In genomic region chr19:56984229-56984628, GRCm38 (mm10) we compare ENCODE assay signal across 14 mouse cellular contexts. TPM values are rescaled to one million over a fixed set of nuclear protein-coding genes. Genes with fewer than 3 reads are reported as not detected.
DNase-seq lines count a peak whose midpoint lies in the region; ATAC-seq and TF ChIP-seq lines count a peak whose summit lies in the region.
"Had no signal": no experiment of that assay in that cellular context is flagged by ENCODE, and none has a peak within 500 bp of the region (broad histone marks: within the 10 kb centered on the region; RNA-seq: fewer than 3 reads in every experiment).

No protein-coding gene starts in this region.

- H3K4me3 ChIP-seq in intestine, embryonic 14.5 days (ENCODE audit: low read depth, low read length): no peak overlapping the region
- H3K4me3 ChIP-seq in intestine, postnatal 0 days (ENCODE audit: low read depth, low read length): no peak overlapping the region
- no peak overlapping the region for H3K4me3 ChIP-seq in limb, embryonic 15.5 days
- H3K4me3 ChIP-seq in liver, embryonic 11.5 days (ENCODE audit: low read depth, low read length): no peak overlapping the region
- H3K4me3 ChIP-seq: forebrain, embryonic 15.5 days had no signal

- no peak for DNase-seq in intestine, embryonic 14.5 days (ENCODE audit: low spot score)
- peak; percentile 52 for DNase-seq in brain, adult 2 months (ENCODE audit: low read depth, low spot score)
- peak; percentile 58 for DNase-seq in gastrocnemius, postnatal 25 days
- DNase-seq in ovary, postnatal 10 days (ENCODE audit: low spot score): no peak
- DNase-seq in spleen, postnatal 14 days (ENCODE audit: low spot score in 2 of 2): no peak
- no peak for DNase-seq in liver, embryonic 11.5 days (ENCODE audit: low spot score)
- DNase-seq: adrenal gland, postnatal 14 days; cerebellum, adult 11 months; spleen, adult 18-20 months; thymus, postnatal 25 days had no signal

- H3K9me3 ChIP-seq in intestine, embryonic 14.5 days (ENCODE audit: control insufficient read depth, low read length): no peaks in the 10 kb centered on the region
- H3K9me3 ChIP-seq in intestine, postnatal 0 days (ENCODE audit: control insufficient read depth): no peaks in the 10 kb centered on the region
- no peaks in the 10 kb centered on the region for H3K9me3 ChIP-seq in limb, embryonic 15.5 days
- no peaks in the 10 kb centered on the region for H3K9me3 ChIP-seq in liver, embryonic 11.5 days (ENCODE audit: control insufficient read depth, low read length)
- H3K9me3 ChIP-seq: forebrain, embryonic 15.5 days had no signal

- H3K27ac ChIP-seq in intestine, embryonic 14.5 days (ENCODE audit: low read depth): peak overlapping the region; percentile 74
- no peak overlapping the region for H3K27ac ChIP-seq in intestine, postnatal 0 days (ENCODE audit: low read depth, low read length)
- peak overlapping the region; percentile 74 for H3K27ac ChIP-seq in limb, embryonic 15.5 days
- no peak overlapping the region for H3K27ac ChIP-seq in liver, embryonic 11.5 days (ENCODE audit: low read depth, low read length)
- H3K27ac ChIP-seq: forebrain, embryonic 15.5 days had no signal

- peaks cover 39% of the 10 kb centered on the region for H3K4me1 ChIP-seq in intestine, embryonic 14.5 days (replicated peaks; ENCODE audit: control insufficient read depth, insufficient read depth, low read length)
- H3K4me1 ChIP-seq in intestine, postnatal 0 days (replicated peaks; ENCODE audit: control insufficient read depth, insufficient read depth, low read length): no peaks in the 10 kb centered on the region; the same call in 1 of the 2 replicates
- peaks cover 29% of the 10 kb centered on the region for H3K4me1 ChIP-seq in limb, embryonic 15.5 days
- H3K4me1 ChIP-seq in liver, embryonic 11.5 days (replicated peaks; ENCODE audit: control insufficient read depth, insufficient read depth, low read length): peaks cover 6% of the 10 kb centered on the region
- H3K4me1 ChIP-seq: forebrain, embryonic 15.5 days had no signal

- TF ChIP-seq CTCF in intestine, postnatal 0 days (IDR thresholded peaks at IDR 0.05; ENCODE audit: low read depth): no peak

- WGBS in intestine, embryonic 14.5 days: 51% methylated on average over 4 of the region's 4 CpGs
- 29% methylated on average over 4 of the region's 4 CpGs for WGBS in intestine, postnatal 0 days
- 39% methylated on average over 4 of the region's 4 CpGs for WGBS in limb, embryonic 15.5 days
- 62% methylated on average over 4 of the region's 4 CpGs for WGBS in liver, embryonic 11.5 days

- H3K4me2 ChIP-seq in intestine, embryonic 14.5 days (ENCODE audit: low read length): no peak overlapping the region
- no peak overlapping the region for H3K4me2 ChIP-seq in intestine, postnatal 0 days (replicated peaks; ENCODE audit: low read depth)
- no peak overlapping the region for H3K4me2 ChIP-seq in limb, embryonic 15.5 days
- no peak overlapping the region for H3K4me2 ChIP-seq in liver, embryonic 11.5 days
- H3K4me2 ChIP-seq: forebrain, embryonic 15.5 days had no signal

- H3K36me3 ChIP-seq in intestine, embryonic 14.5 days (ENCODE audit: control insufficient read depth, insufficient read depth, low read length): no peaks in the 10 kb centered on the region
- H3K36me3 ChIP-seq in intestine, postnatal 0 days (ENCODE audit: control insufficient read depth, insufficient read depth): no peaks in the 10 kb centered on the region; the same call in 1 of the 2 replicates
- H3K36me3 ChIP-seq in limb, embryonic 15.5 days: no peaks in the 10 kb centered on the region
- H3K36me3 ChIP-seq in liver, embryonic 11.5 days (ENCODE audit: control insufficient read depth, insufficient read depth, low read length): no peaks in the 10 kb centered on the region
- H3K36me3 ChIP-seq: forebrain, embryonic 15.5 days had no signal

- no peaks in the 10 kb centered on the region for H3K27me3 ChIP-seq in intestine, embryonic 14.5 days (replicated peaks; ENCODE audit: control insufficient read depth, insufficient read depth, low read length)
- H3K27me3 ChIP-seq in intestine, postnatal 0 days (replicated peaks; ENCODE audit: control insufficient read depth, insufficient read depth, low read length): no peaks in the 10 kb centered on the region
- no peaks in the 10 kb centered on the region for H3K27me3 ChIP-seq in limb, embryonic 15.5 days
- no peaks in the 10 kb centered on the region for H3K27me3 ChIP-seq in liver, embryonic 11.5 days (replicated peaks; ENCODE audit: control insufficient read depth, insufficient read depth, low read length)
- H3K27me3 ChIP-seq: forebrain, embryonic 15.5 days had no signal

- no peak overlapping the region for H3K9ac ChIP-seq in intestine, embryonic 14.5 days (ENCODE audit: low read length)
- no peak overlapping the region for H3K9ac ChIP-seq in intestine, postnatal 0 days (ENCODE audit: low read depth, low read length)
- H3K9ac ChIP-seq in limb, embryonic 15.5 days: no peak overlapping the region
- H3K9ac ChIP-seq in liver, embryonic 11.5 days (ENCODE audit: low read depth, low read length): no peak overlapping the region
- H3K9ac ChIP-seq: forebrain, embryonic 15.5 days had no signal

- no peak for ATAC-seq in intestine, embryonic 14.5 days (replicated peaks; ENCODE audit: low FRiP score, low TSS enrichment, low read depth)
- ATAC-seq in intestine, postnatal 0 days: no peak
- peak; percentile 55; the same call in 1 of the 2 replicates for ATAC-seq in limb, embryonic 15.5 days (ENCODE audit: insufficient number of reproducible peaks, low FRiP score, low TSS enrichment, low read depth)
- ATAC-seq in liver, embryonic 11.5 days (replicated peaks; ENCODE audit: low FRiP score): no peak
- ATAC-seq: CD4-positive, CD25-positive, alpha-beta regulatory T cell, adult 4 months; forebrain, embryonic 15.5 days had no signal

RNA-seq across cellular contexts. Expression of gene Afap1l2, which starts 23.8 kb away (rescaled TPM):
- polyA plus RNA-seq in intestine, embryonic 14.5 days (2014; fragmentation: Nextera tagmentation; extraction: Ambion mirVana): 21.0 and 24.1 TPM in 2 replicates
- 7.1 TPM in 2 replicates for polyA plus RNA-seq in intestine, postnatal 0 days (2015; fragmentation: Nextera tagmentation; extraction: Ambion mirVana)
- total RNA-seq in gastrocnemius, postnatal 25 days (2021): 1 to 10 TPM; 2.3 to 3.8 TPM
- polyA plus RNA-seq in limb, embryonic 15.5 days (2015; fragmentation: Nextera tagmentation; extraction: Ambion mirVana): 12.0 and 12.9 TPM in 2 replicates
- 1.2 and 1.5 TPM in 2 replicates for polyA plus RNA-seq in liver, embryonic 11.5 days (2014; fragmentation: Nextera tagmentation; extraction: Ambion mirVana)
- polyA plus RNA-seq: CD4-positive, CD25-positive, alpha-beta regulatory T cell, adult 4 months had no signal

Comparison
In these comparisons a context has a peak if more than half of its experiments do, and no peak if none do; other contexts are left out.
1. H3K27ac ChIP-seq: peak in intestine, embryonic 14.5 days (single experiment) and limb, embryonic 15.5 days (single experiment); none in intestine, postnatal 0 days (single experiment) and liver, embryonic 11.5 days (single experiment).
2. DNase-seq: peak in brain, adult 2 months (single experiment) and gastrocnemius, postnatal 25 days (single experiment); none in intestine, embryonic 14.5 days (single experiment), ovary, postnatal 10 days (single experiment), spleen, postnatal 14 days (0 of 2) and liver, embryonic 11.5 days (single experiment).